Mouse (Mus musculus): ENCODE results near the gene Ak3.
A peak's percentile ranks its signal among the peaks of the same experiment; 100 is the strongest.

Gene Ak3

DNA sequence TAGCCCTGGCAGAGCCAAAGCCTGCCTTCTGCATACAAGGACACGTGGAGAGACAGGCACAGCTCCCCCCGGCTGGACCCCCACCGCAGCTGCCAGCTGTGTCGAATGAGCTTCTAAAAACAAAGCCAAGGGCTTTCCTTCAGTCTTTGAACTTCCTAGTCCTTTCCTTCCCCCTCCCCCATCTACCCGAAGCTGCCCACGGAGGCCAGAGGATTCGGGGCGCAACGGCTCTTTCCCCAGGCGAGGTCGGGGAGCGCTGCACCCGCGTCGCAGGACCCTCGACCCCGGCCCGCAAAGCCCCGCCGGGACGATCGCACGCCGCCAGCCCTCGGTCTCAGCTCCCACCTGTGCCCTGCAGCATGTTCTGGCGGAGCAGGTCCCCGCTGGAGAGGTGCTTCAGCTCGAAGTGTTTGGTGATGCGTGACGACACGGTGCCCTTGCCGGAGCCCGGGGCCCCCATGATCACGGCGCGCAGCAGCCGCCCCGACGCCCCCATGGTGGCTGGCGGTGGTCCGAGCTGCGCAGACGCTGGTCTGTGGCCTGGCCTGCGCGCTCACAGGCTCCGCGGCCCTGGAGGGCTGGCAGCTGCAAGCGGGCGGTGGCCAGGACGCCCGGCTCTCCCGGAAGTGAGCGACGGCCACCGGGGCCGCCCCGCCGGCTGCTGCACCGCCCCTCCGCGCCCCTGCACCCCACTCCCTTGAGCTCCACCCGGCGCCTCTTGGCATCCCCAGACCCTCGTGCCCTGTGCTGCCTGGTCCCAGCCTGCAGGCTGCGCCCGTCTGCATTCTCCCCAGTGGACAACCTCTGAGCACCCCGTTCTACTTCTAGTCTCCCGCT is at the start of gene Ak3:
TSS of gene Ak3 (minus strand) at position 628 of the 837 bp plus-strand sequence.
- ATAC-seq (ENCODE audit: low TSS enrichment) = peak; percentile 85

- ATAC-seq (ENCODE audit: low TSS enrichment) = no peak
Observed at GRCm38 (mm10) chr19:29092194-29092593, 44.4 kb upstream of the Ak3 start.

- no peak for ATAC-seq (ENCODE audit: low TSS enrichment)
Observed at GRCm38 (mm10) chr19:29088628-29089027, 40.9 kb upstream of the Ak3 start.

DNA sequence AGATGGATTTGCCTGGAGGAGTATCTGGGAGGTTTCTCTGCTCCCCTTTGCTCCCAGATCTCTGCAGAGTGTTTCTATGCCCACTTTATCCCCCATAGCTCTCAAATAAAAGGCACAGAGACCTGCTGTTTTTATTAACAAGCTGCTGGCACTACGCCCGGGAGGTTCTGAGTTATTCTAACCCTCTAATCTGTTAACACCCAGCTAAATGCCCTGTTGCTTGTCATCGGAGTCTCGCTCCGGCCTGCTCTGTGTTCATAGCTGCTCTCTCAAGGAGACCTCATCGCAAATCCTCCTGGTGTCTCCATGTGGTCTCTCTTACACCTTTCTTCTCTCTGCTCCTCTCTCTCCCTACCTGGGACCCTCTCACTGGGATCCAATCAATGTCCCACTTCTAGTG is 27.0 kb upstream of the Ak3 start:
- no peak for ATAC-seq (ENCODE audit: low TSS enrichment)

DNA sequence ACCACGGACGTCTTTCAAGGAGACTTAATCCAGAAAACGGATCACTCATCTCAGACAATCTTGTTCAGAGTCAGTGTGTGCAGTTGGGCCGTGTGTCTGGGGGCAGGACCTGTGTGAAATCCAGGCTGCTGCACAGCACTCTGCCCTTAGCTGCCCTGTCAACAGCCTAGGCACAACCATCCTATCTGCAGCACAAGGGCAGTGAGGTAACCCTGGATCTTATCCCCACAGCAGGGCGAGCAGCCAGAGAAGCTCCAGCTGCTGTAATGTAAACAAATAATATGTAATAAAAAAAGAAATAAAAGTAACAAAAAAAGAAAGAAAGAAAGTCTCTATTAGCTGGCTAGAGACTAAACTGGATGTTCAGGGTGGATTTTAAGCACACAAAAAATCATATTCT is 21.4 kb upstream of the Ak3 start:
- ATAC-seq (ENCODE audit: low TSS enrichment) = no peak

- ATAC-seq (ENCODE audit: low TSS enrichment) = peak; percentile 55
Observed at GRCm38 (mm10) chr19:29066981-29067471, 19.3 kb upstream of the Ak3 start.

DNA sequence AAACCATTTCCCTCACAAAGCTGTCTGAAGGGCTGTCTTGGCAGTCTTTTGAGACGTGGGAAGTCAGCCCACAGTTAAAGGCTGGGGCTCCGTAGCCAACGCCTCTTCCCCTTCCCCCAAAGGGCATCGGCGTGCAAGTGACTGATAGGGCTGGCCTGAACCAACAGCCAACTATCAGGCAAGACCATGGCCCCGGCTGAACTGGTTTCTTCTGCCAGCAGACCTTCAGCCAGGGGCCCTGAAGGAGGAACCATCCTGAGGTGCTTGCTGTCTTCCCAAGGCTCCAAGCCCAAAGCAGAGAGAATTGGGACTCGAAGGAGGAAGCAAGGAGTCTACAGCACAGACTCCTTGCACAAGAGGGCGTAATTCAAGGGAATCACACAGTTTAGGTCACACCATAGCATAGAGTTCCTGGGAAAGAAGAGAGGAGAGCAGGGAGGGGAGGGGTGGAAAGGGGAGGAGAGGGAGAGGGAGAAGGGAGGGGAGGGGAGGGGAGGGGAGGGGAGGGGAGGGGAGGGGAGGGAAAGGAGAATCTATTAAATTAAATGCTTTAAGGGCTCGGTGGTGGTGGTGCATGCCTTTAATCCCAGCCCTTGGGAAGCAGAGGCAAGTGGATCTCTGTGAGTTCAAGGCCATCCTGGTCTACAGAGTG is 16.8 kb upstream of the Ak3 start:
- ATAC-seq (ENCODE audit: low TSS enrichment) = 0 out of 2 replicates have a peak, but pooled peaks have one; percentile 4

- ATAC-seq (ENCODE audit: low TSS enrichment) = peak; percentile 90
Observed at GRCm38 (mm10) chr19:29063577-29064363, 16.0 kb upstream of the Ak3 start.

- ATAC-seq (ENCODE audit: low TSS enrichment) = no peak
Observed at GRCm38 (mm10) chr19:29063009-29063408, 15.2 kb upstream of the Ak3 start.

DNA sequence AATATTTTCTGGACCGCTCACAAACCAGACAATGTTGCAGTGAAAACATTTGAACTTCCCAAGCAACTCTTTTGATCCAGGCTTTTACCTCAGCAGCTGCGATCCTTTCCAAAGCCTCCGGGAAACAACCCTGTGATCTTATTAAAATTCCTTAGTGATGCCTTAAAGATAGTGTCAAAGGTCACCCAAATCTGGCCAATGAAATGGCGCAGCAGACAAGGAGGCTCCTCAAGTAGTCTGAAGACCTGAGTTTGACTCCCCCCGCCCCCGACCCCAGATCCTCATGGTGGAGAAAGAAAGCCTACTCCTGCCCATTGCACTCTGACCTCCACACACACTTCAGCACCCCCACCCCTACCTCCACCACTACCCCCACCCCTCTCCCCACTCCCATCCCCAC is 12.5 kb upstream of the Ak3 start:
- ATAC-seq (ENCODE audit: low TSS enrichment) = no peak

DNA sequence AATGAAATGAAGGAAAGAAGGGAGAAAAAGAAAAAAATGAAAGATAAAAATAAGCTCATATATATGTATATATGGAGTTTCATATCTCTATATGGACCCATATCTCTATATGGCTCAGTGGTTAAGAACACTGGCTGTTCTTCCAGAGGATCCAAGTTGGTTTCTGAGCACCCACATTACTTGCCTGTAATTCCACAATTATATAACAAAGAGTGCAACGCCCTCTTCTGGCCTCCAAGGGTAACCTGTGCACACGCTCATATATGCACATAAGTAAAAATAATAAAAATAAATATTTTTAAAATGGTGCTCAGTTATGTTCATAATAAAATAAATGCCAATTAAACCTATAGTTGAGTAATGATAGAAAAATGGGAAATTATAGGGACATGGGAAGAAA is 11.9 kb upstream of the Ak3 start:
- ATAC-seq (ENCODE audit: low TSS enrichment) = no peak

GRCm38 (mm10) chr19:29058741-29059140 is 11.0 kb upstream of the Ak3 start:
- ATAC-seq (ENCODE audit: low TSS enrichment) = no peak

GRCm38 (mm10) chr19:29055469-29055868 is 7.7 kb upstream of the Ak3 start:
- no peak for ATAC-seq (ENCODE audit: low TSS enrichment)

DNA sequence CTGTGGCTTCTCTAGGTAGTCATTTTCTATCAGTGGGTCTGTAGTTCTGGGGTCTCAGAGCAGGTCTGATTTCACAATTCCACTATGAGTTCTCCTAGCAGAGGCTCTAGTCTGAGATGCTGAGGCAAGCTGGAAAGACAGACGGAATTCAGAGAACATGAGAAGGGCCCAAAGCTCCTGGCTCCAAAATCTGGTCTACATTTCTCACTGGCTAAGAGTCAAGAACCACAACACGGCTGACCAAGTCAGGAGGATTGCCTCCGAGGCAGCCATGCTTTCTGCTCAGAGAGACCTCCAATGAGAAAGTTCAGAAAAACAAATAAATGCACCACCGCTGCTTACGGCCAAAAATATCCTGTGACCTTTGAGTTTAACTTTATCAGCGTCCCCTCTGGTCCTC is 6.8 kb upstream of the Ak3 start:
- ATAC-seq (ENCODE audit: low TSS enrichment) = no peak

- no peak for ATAC-seq (ENCODE audit: low TSS enrichment)
Observed at GRCm38 (mm10) chr19:29052786-29053185, 5.0 kb upstream of the Ak3 start.

DNA sequence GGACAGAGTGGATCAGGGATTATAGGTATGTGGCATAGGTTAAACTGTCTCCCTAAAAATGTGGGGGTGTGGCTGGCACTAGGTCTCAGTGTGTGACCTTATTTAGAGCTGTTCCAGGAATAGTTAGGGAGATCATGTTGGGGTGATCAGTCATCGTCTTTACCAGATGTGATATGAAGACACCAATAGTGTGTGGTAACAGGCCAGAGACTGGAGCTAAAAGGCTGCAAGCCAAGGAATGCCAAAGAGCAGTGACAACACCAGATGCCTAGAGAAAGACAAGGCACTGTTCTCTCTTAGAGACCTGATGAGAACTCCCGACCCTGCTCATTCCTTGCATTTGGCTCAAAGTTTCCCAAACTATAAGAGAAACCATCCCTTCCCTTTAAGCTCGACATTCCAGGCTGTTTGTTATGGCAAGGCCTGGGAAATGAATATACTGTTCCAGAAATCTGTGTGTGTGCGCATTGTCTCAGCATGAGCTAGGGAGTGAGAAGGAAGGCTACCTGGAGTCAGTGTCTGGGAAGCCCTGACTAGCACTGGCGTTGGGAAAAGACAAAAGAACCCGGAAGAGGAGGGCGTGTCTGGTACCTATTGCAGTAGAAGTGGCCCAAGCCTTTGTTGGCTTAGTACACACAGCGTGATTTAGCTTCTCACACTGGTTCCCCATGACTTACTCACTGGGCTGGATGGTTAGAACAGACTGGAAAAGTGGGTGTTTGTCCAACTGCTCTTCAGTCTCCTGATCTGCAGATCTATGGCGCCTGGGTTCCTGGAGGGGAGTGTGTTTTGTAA is 2.6 kb upstream of the Ak3 start:
- ATAC-seq (ENCODE audit: low TSS enrichment) = no peak

DNA sequence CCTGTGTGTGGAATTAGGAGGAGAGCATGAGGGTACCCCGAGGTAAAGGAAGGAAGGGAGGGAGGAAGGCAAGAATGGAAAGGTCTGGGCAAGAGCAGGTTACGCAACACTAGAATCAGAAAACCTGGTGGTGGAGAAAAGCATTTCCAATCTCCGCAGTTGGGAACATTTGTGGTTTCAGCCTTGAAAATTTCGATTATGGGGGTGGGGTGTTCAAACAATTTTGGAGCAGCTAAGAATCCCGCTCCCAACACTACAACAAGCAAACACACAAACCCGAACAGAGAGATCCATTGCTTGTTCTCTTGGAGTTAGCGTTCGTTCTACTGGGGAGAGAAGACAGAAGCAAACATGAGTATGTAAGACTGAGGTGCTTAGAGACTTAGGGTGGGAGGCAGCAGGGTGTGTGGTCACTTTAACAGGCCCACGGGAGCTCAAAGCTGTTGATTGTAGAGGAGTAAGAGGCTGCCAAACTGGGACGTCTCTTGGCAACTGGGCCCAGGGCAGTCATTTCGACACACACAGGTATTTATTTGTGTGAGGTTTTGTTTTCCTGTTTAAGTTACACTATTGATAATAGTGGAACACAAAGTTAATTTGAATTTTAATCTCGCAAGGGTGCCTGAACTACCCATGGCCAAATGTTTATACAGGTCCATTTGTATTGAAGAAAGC is 1.8 kb upstream of the Ak3 start:
- no peak for ATAC-seq (ENCODE audit: low TSS enrichment)

- ATAC-seq (ENCODE audit: low TSS enrichment) = no peak
Observed at GRCm38 (mm10) chr19:29046961-29047333, 814 bp downstream of the Ak3 start.

GRCm38 (mm10) chr19:29045956-29046650 is 1.7 kb downstream of the Ak3 start:
- ATAC-seq (ENCODE audit: low TSS enrichment) = no peak

GRCm38 (mm10) chr19:29045369-29045768 is 2.4 kb downstream of the Ak3 start:
- ATAC-seq (ENCODE audit: low TSS enrichment) = no peak

Data from frontal cortex, adult (tissue).